Mouse (Mus musculus): Measurements from ENCODE around the gene Il34.

GRCm38 (mm10) chr8:110788981-110789380, 16.7 kb downstream of the Il34 start:
- TF ChIP-seq POLR2A (IDR thresholded peaks at IDR 0.05; ENCODE audit: borderline replicate concordance, extremely low read depth, low read depth, low read length) (no peak), CTCF (IDR thresholded peaks at IDR 0.05; ENCODE audit: insufficient read depth, low read length) (no peak)

Measured in lung, adult 2 months (tissue).